Mouse (Mus musculus) heart, postnatal 0 days (tissue): ENCODE results near the gene Tns3.

ENCODE experiments used
- CTCF ChIP-seq: IDR thresholded peaks from 2 replicates; pipeline ENCODE4 v1.5.1; 2016; ENCODE audit warnings: antibody characterized with exemption, control low read depth, low read depth
- EP300 ChIP-seq: IDR thresholded peaks from 2 replicates; pipeline ENCODE4 v1.6.1; 2016; ENCODE audit warnings: antibody characterized with exemption, low read depth

- no peak for TF ChIP-seq CTCF
- no peak for TF ChIP-seq EP300
These were observed 17.0 kb upstream of the Tns3 start for GRCm38 (mm10) chr11:8681356-8681755.
